Mouse (Mus musculus): ENCODE measurements around the gene Kmt5b.
A peak's percentile ranks its signal among the peaks of the same experiment; 100 is the strongest.

Gene Kmt5b

DNA sequence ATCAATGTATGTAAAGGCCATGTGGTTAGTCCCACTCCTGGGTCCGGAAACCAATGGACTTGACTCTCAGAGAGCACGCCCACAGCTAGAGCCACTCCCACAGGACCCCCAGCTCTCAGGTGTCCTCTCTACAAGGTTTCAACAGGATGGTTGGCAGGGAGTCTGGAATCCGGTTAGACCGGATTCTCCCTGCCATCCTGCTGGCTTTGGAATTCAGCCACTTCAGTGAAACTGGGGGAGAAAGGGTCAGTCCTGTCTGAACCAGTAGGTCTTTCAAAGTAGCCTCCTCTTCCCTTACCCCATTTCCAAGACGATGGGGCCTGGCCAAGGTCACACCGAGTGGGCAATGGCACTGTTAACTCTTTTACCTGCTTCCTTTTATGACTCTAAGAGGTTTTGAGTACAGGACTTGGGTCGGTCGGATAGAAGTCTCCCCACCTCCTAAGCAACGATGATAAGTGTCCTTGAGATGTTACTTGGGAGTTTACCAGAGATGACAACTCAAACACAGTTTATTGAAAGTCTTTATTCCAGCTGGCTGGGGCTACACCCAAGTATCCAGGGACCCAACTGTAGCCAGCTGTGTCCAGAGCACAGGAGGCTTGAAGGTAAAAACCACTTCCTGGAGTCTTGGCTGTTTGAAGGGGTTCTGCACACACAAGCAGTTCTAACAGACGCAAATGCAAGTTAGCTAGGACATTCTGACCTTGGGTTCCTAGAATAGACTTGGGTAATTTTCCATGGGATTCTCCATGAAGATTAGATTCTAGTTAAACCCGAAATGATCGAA, 75.3 kb downstream of the Kmt5b start:
- no peak for DNase-seq (ENCODE audit: low read depth, low spot score)

DNA sequence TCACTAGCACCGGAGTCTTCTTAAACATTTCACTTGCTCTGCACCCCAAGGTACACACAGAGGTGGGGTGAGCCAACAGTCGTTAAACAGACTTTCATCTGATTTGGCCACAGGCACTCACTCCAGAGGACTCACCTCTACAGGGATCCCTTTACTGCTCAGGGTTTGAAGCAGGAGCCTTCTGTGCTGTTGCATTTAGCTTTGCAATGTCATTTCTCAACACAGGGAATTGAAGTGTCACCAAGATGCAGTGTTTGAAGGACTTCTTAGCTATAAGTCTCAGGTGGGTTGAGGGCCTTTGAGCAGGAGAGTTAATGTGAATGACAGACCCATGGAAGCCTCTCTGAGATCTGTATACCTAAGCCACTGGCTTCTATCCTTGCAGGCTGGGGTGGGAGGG, 76.4 kb downstream of the Kmt5b start:
- DNase-seq (ENCODE audit: low read depth, low spot score), result no peak

- DNase-seq (ENCODE audit: low read depth, low spot score), result no peak
These were observed 77.6 kb downstream of the Kmt5b start for GRCm38 (mm10) chr19:3844836-3845235.

GRCm38 (mm10) chr19:3845339-3845738, 78.1 kb downstream of the Kmt5b start:
- no peak for DNase-seq (ENCODE audit: low read depth, low spot score)

- DNase-seq (ENCODE audit: low read depth, low spot score), result no peak
These were observed 78.7 kb downstream of the Kmt5b start for GRCm38 (mm10) chr19:3845803-3846406.

DNA sequence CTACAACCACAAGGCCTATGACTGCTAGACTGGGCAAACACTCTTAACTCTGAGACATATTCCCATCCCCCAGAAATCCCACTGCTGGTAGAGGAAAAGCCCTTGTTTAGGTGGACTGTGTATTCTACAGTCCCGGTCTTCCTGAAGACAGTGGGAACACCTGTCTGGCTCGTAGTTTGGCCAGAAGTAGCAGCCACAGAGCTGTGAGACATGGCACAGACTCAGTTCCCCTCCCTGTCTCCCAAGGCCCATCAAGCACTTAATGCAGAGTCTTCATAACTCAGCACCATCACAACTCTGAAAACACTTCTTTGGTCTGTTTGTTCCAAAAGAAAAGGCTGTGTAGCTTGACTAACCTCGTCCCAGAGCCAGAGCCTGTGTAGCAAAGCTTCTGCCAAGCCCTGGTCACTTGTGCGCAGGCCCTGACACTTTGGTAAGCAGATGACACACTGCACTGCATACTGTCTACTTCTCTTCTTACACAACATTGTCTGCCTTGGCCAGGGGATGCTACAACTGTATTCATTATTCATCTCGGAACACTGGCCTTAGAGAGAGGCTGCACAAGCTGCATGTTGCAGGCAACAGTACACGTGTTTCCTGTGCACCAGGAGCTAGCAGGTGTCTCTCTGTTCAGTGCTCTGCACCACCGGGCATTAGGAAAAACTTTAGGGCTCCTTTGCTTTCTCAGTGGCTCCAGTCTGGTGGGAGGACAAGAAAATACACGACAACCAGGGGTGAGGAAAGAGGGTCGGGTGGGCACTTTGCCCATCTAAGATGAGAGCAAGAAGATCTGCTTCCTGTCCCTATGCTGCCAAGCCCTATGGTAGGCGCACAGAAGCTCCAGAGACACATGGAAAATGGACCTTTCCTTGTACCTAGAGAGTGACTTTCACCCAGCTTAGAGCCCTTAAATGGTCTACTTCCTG, 79.7 kb downstream of the Kmt5b start:
- DNase-seq (ENCODE audit: low read depth, low spot score), result no peak

- no peak for DNase-seq (ENCODE audit: low read depth, low spot score)
These were observed 80.5 kb downstream of the Kmt5b start for GRCm38 (mm10) chr19:3847711-3848110.

DNA sequence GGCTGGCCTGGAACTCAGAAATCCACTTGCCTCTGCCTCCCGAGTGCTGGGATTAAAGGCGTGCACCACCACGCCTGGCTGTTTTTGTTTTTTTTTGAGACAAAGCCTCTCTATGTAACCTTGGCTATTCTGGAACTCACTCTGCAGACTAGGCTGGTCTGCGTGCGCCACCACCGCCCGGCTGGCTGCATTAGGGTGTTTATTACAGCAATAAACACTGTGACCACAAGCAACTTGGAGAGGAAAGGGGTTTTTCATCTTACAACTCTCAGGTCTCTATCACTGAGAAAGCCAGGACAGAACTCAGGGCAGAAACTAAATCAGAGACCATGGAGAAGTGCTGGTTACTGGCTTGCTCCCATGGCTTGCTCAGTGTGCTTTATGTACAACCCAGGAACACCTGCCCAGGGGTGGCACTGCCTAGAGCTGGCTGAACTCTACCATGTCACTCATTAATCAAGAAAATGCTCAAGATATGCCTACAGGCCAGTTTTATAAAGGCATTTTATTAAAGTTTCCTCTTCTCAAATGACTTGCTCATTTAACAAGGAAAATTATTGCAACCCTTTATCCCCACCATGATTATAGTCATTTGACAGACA, 81.1 kb downstream of the Kmt5b start:
- DNase-seq (ENCODE audit: low read depth, low spot score), result no peak

DNA sequence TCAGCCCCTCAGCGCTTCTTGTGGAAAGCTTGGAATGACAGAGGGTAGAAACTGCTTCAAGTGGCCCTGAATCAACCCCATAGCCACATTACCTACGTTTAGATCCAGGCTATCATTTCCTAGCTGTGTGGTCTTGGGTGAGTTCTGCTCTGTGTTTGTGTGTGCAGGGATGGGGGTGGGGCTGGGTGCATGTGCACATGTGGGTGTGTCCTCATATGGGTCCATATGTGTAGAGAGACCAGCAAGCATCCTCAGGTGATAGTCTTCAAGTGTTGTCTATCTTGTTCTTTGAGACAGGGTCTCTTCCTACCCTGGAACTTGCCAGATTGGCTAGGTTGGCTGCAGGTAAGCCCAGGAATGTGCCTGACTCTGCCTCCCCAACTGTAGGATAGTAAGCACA, 82.0 kb downstream of the Kmt5b start:
- DNase-seq (ENCODE audit: low read depth, low spot score), result no peak

GRCm38 (mm10) chr19:3850076-3850475, 82.9 kb downstream of the Kmt5b start:
- no peak for DNase-seq (ENCODE audit: low read depth, low spot score)

DNA sequence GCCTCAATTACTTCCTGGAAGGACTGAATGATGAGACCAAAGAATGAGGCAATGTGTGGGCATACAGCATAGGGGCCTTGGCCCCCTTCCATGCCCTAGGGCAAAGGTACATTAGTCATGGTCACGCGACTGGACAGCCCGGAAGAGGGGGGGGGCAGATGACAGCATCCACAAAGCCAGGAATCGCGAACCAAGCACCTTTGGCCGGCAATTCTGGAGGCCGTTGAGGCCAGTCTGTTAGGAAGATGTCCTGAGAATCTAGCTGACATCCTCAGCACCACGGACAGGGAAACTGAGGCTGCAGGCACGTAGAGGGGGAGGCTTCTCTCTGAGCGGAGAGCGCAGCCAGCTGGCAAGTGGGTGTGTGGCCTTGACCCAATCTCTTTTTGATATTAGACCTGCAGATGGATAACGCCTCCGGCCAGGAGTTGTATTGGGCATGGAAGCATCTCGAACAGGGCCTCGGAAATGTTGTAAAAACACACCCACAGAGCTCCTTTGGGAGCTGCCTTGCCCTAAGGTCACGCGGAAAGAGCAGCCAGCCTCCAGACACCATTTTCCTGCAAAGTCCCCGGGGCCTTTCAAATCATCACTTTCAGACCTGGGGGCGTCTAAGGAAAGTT, 83.7 kb downstream of the Kmt5b start:
- no peak for DNase-seq (ENCODE audit: low read depth, low spot score)

DNA sequence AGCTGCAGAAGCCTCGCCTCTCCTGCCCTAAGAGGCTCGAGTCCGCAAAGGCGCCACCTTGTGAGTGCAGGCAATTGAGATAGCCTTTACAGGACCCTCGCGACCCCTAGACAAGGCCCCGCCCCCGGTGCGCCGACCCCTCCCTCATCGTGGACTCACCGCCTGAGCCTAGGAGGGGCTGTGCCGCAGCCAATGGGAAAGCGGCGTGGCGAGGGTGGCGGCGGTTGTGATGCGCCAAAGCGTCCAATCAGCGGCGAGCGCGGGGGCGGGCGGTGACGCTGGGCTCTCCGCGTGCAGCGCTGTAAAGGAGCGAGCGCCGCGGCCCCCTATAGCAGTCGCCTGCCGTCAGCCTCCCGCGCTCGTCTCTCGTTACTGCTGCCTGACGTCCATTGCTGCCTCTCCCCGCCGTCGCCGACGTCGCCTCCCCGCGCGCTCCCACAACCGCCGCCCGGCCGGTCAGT, 84.3 kb downstream of the Kmt5b start, which contains the start of gene Chka:
TSS of gene Chka (plus strand) at position 272 of the 461 bp plus-strand sequence.
- DNase-seq (ENCODE audit: low read depth, low spot score), result peak; percentile 90

- peak; percentile 48 for DNase-seq (ENCODE audit: low read depth, low spot score)
These were observed 84.9 kb downstream of the Kmt5b start for GRCm38 (mm10) chr19:3851979-3852681.

GRCm38 (mm10) chr19:3853121-3853520, 85.9 kb downstream of the Kmt5b start:
- no peak for DNase-seq (ENCODE audit: low read depth, low spot score)

GRCm38 (mm10) chr19:3853891-3854290, 86.7 kb downstream of the Kmt5b start:
- no peak for DNase-seq (ENCODE audit: low read depth, low spot score)

- DNase-seq (ENCODE audit: low read depth, low spot score), result no peak
These were observed 87.9 kb downstream of the Kmt5b start for GRCm38 (mm10) chr19:3855091-3855490.

DNA sequence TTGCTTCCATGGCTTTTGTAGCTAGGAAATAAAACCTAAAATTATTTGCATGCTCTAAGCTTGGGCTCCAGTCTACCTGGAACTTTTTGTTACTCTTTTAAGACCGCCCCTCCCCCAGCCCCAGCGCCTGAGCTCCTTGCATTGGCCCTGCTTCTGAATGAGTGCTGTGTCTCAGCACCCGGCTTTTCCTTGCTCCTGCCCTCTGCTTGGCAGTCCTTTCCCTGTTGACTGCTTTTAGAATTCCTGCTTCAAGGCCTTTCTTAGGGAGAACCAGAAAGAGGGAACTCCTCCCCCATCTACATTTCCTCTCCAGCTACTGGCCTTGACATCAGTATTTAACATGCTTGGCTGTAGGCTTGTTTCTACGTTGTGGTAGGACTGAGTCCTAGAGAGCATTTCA, 88.4 kb downstream of the Kmt5b start:
- no peak for DNase-seq (ENCODE audit: low read depth, low spot score)

DNA sequence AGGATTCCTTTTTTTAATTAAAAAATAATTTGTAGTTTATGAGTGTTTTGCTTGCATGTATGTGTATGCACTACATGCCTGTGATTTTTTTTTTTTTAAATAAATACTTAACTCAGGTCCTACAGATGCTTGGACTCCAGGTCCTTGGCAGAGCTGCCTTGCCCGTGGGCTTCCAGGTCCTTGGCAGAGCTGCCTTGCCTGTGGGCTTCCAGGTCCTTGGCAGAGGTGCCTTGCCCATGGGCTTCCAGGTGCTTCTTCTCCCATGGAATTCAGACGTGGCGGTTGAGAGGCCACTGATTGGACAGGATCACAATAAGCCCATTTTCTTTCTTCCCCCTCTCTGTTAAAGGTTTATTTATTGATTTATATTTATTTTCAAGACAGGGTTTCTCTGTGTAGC, 90.0 kb downstream of the Kmt5b start:
- DNase-seq (ENCODE audit: low read depth, low spot score), result no peak

DNA sequence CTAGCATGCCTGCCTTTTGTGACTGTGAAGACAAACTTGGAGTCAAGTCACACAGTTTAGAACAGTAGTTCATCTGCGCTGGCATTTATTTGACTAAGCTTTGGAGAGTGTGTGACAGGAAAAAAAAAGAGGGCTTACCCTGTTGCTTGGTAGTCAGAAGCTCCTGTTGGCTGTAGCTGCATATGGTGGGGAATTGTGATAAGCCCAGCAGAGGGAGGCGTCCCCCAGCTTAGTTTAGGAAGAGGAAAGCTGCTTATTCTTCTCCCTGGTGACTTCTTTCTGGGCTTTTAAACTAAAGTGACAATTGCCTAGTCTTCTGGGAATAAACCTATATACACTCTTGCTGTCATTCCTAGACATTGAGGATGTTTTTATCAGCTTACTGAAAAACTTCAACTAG, 95.5 kb downstream of the Kmt5b start:
- no peak for DNase-seq (ENCODE audit: low read depth, low spot score)

DNA sequence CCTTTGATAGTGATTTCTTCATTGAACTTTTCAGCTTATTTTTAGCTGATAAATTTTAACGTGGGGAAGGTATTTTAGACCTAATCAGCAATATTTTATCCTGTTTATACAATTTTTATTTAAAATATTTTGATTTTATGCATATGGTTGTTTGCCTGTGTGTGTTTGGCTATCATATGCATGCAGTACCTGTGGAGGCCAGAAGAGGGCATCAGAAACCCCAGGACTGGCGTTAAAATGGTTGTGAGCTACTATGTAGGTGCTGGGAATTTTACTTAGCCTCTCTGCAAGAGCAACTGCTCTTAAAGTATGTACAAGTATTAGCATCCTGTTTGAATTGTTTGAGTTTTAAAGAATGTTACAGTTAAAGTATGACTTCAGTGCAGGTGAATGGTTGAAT, 97.7 kb downstream of the Kmt5b start:
- no peak for DNase-seq (ENCODE audit: low read depth, low spot score)
